Mouse (Mus musculus) cerebellum, adult (tissue): ENCODE data around the gene Hdgfl3.
"Not testable (repeated sequence)": the region's sequence is repeated elsewhere in the genome, so short reads cannot be mapped to it uniquely, and the experiment has no call there.

Experiments used
- ATAC-seq: cut with Nextera tagmentation; 2 replicates; pipeline ENCODE4 v1.9.2; 2017; ENCODE audit warnings: mild to moderate bottlenecking, moderate library complexity, mixed read lengths; ENCODE audit not compliant: insufficient number of reproducible peaks, low FRiP score, low TSS enrichment

Hdgfl3 gene

DNA sequence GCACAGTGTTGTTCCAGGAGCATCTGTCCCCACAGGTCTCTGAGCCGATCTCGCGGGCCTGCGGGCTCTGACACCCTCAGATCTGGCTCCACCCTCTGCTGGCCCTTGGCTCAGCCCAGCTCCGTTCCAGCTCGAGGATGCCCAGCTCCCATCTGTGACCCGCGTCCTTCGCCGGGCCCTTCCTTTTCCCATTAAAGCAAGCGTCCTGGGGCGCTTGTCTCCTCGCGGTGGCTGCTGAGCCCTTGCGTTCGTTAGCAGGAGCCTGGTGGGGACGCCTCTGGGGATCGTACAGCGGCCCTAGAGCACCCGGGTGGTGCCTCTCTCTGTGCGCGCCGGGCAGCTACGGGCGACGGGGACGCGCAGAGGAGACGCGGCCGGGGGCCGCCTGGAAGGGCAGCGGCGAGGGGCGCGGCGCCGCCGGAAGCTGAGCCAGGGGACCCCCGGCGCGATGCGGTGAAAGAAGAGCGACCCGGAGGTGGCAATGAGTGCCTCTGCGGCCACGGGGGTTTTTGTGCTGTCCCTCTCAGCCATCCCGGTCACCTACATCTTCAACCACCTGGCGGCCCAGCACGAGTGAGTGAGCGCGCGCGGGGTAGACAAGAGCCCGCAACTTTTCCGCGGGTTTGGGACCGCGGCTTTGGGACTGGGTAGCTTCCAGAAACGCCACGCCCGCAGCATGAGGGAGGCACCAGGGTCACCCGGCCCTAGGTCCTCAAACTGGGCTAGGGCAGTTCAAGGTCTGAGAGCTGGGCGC is 75.1 kb downstream of the Hdgfl3 start, which contains the start of gene Tm6sf1:
Gene Tm6sf1, plus strand, starts transcription at position 34 of the 754 bp plus-strand sequence.
- no peak for ATAC-seq

DNA sequence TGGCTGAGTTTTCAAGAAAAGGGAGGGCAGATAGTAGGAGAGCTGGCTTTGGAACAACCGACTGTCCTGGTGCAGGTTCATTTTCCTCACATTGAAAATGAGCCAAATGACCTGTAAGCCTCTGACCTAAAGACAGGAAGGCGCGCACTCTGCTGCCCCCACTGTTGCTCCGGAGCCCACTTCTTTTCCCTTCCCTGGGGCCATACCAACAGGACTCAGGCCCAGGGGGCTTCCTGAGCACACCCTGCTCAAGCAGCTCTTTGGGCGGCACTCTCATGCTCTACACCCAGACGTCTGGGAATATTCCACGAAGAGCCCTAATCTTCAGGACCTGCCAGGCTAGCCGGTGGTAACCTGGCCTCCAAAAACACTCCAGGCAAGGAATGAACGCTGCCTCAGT is 76.0 kb downstream of the Hdgfl3 start:
- ATAC-seq, result no peak

DNA sequence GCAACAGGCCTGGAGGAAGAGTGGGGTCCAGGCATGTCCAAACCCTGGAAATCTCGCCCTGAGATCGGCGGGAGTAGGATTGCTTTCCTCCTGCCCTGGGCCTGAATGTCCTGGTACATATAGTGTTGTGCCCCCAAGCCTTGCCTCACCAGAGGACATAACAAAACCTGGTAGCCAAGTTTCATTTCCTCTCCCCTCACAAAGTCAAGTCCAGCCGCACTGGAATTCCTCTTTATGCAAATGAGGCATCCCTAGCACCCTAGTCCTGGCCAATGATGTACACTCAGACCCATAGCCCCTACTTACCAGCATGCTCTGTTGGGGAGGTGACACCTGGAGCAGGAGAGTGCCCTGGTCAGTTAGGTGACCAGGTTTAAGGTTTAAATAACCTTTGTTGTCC is 78.1 kb downstream of the Hdgfl3 start:
- no peak for ATAC-seq

DNA sequence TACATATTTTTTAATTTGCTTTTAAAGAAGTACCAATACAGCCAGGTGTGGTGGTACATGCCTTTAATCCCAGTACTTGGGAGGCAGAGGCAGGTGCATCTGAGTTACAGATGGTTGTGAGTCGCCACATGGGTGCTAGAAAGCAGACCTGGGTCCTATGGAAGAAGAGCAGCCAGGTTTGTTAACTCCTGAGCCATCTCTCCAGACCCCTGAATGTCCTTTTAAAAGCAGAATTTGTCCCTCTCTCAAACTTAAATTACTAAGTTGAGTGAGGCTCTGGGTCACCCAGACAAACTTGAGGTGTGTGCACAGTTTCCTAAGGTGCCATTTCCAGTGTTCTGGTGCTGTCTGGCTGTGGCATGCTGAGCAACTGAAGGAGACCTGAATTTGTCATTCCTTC is 78.6 kb downstream of the Hdgfl3 start, which contains the start of gene Gm10160:
Gene Gm10160, minus strand, starts transcription at position 101 of the 400 bp plus-strand sequence.
- no peak for ATAC-seq

DNA sequence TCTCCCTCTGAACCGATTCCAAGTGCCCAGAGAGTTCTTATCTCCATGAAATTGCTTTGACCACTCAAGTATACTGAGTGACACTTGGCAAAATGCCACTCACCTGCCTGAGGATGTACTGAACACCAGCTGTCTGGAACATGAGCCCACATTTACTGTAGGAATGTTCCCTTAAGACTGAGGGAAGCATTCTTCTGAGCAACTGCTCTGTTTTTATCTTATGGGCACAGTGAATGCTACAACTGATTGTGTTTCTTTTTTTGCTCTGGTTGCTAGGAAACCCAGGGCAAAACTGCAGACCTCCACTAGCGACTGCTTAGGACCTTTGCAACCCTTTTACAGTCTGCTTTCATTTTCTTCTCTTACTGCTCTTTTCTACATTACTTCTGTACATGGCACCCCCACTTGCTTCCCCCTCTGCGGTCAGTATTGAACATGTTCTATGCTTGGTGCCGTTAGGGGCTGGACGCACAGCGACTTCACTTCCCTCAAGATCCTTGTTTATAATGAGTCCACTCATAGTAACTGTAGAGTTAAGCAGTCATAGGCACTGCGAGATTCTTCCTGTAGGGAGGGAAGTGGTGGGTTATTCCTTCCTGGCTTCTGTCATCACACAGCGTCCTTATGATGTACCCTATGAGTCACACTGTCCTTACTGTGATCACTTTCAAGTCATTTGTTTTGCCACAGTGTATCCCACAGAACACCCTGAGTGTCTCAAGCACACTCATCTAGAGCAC is 79.5 kb downstream of the Hdgfl3 start:
- no peak for ATAC-seq

DNA sequence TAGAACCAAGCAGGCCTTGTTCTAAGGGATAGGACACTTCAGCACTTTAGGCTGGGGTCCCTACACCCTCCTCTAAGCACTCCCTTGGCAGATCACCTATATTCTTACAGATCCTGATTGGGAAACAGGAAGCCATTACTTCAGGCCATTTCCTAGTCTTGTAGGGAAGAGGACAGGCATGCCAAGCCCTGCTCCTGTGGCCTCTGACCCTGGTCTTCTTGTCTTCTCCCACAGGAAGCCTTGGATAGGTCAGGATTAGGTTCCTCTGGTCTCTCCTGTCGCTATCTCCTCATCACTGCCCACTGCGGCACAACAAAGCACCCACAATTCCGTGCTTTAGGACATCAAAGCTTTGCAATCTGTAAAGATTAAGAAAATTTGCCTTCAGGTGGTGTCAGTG is 82.6 kb downstream of the Hdgfl3 start:
- no peak for ATAC-seq

DNA sequence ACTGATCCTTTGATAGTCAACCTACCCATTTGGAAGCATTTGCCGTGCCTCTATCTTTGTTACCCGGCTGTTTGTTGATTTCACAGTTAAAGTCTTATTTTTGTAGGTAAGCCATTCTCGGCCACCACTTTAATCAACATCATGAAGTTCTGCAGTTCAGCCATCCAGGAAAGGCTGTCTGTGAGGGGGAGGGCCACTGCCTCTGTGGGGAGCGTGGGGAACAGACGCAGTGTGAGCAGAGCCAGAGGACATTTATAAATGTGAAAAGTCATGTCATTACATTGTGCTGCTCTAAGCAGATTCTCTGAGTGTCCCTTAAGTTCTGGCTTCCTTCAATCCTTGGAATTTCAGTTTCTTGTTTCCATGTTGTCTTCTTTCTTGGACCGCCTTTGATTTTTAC is 84.1 kb downstream of the Hdgfl3 start:
- ATAC-seq, result no peak

DNA sequence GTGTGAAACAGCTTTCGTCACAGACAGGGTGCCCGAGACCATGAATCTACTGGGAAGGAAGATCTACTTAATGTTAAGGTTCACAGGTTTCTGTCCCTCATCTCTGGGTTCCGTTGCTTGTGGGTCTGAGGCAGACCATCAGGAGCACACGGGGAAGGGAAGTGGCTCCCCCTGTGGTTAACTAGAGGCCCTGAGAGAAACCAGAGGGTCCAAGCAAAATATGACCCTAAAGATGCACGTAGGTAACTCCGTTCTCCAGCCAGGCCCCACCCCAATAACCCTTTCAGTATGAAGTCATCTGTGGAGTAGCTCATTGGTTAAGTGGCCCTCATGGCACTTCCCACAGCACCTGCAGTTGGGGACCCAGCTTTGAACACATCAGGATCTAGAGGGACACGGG is 84.6 kb downstream of the Hdgfl3 start:
- no peak for ATAC-seq

DNA sequence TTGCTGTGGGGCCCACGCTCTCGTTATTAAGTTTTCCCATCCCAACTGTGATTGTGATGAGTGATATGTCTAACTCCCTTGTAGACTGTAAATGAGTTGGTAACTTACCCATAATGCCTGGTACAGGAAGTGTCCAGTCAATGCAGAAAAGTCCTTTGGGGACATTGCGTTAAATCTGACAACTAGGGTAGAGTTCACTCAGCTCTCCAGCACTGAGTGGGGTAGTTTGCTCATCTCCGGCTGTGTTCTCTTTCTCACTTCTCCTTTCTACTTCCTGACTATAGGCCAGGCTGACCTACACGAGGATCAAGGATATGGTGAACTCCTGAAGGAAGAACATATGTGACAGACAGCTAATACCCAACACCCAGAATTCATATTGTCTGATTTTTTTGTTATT is 85.1 kb downstream of the Hdgfl3 start:
- ATAC-seq, result no peak

DNA sequence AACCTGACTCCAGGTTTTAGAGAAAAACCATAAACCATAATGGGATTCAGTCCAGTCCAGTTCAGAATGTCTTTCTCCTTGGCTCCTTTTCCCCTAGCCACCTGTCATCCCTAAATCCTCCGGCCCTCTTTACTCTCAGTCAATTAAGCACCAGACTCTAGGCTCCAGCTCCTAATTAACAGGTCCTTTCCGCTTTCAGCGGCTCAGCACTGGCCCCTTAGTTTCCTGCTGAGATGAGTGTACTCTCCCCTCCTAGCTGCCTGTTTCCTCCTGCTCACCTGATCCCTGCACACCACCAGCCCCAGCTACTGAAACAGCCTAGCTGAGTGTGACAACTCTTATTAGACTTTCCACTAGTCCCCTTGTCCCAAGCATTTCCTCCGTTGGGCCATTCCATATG is 86.5 kb downstream of the Hdgfl3 start:
- ATAC-seq, result peak; percentile 64; the same call in 1 of the 2 replicates

DNA sequence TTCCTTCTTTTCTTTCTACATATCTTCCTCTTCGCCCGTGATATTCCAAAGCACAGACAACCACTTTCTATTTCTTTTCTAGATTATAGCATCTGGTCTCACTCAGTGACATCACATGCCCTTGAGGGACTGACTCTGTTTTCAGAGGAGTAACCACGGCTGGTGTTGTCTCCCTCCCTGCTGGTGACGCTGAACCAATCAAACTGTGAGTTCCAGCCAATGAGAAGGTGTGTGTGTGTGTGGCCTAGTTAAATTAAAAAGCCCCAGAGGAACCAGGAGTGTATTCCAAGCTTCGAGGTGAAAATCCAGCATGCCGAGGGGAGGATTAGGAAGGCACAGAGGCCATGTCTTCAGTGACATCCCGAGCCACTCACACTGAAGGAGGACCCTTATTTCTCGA is 87.3 kb downstream of the Hdgfl3 start:
- ATAC-seq, result no peak

DNA sequence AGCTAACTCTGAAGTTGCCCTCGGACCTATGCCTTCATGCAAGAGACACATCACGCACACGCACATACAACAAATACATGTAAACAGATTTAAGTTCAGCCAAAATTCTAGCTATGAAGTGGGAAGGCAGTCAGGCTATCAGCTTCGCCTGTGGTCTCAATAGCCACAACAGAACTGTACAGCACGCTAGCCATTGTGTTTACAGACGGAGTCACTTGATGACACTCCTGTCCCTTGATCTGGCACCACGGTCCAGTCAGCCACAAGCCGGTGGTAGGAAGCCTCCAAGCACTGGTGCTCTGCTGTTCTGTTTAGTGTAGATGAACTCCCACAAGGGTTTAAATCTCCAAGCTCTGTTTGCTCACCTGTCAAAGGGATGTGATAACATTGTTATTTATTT is 88.3 kb downstream of the Hdgfl3 start:
- no peak for ATAC-seq

DNA sequence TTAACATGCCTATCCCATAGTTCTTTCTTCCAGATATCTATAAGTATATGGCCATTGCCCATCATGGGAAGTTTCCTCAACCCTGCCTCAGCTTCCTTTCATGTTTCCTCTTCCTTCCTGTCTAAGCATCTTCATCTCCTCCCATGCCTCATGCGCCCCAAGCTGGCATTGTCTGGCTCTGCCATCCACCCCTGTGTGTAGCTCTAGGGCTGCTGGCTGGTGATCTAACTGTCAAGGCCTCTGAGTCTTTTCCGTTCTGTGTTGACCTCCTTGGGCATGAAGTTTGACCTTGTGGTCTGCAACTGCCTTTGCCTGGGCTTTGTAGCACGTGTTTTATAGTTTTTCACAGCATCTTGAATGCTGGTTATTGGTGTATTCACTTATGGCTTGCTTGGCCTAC is 89.0 kb downstream of the Hdgfl3 start:
- ATAC-seq, result no peak

DNA sequence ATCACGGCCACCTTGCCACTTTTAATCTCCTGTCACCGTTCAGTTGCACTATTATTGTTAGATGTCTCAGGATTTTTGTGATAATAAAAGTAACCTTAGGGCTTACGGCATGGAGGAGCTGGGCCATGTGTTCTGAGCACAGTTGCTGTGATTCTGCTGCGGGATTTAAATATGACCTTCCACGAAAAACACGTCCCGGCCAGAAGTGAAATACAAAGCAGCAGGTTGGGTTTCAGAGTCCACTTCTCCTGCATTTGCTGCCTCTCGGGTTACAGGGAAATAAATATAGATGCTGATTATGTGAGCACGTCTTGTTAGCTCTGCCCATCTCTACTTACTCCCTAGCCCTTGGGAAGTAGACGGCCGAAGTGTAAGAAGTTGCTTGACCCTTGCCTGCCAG is 89.5 kb downstream of the Hdgfl3 start:
- no peak for ATAC-seq

DNA sequence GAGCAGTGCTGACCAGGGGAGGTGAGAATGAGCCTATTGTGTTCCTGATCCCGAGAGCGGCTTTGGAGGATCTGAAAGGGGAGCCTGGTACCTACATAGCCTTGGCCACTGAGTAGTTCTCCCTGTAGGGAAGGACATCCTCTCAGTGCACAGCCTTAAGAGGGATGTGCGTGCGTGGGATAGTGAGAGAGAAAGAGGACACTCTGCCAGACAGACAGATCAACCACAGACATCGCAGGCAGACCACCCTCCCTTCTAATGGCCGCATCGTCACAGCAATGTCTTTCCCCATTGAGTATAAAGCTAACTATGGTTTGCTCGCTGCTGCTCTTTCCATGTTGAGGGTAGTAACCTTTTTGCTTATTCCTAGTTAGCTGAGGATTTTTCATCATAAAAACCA is 90.4 kb downstream of the Hdgfl3 start:
- no peak for ATAC-seq

DNA sequence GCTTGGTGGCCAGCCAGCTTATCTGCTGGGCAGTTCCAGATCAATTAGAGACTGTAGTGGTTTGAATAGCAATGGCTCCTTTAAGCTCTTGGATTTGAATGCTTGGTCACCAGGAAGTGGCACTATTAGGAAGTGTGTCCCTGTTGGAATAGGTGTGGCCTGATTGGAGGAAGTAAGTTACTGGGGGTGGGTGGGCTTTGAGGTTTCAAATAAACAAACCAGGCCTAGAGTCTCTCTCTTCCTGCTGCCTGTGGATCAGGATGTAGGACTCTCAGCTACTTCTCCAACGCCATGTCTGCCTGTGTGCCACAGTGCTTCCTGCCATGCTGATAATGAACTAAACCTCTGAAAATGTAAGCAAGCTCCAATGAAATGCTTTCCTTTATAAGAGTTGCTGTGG is 91.3 kb downstream of the Hdgfl3 start:
- ATAC-seq, result no peak

DNA sequence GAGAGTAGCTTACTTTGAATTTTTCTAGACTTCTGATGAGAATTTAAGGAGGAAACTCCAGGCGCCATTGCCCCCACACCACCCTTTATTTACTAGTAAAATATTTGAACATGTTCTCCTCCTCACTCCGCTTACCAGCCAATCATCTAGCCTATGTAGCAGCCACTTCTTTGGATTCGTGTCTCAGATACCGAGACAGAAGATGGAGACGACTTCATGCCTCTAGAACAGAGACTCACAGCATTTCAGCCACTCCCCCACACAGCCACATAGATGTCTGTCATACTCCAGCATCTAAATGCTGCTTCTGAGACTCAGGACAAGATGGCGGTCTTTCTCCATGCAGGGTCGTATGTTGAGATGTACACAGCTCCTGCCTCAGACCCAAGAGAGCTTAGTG is 92.1 kb downstream of the Hdgfl3 start:
- no peak for ATAC-seq

DNA sequence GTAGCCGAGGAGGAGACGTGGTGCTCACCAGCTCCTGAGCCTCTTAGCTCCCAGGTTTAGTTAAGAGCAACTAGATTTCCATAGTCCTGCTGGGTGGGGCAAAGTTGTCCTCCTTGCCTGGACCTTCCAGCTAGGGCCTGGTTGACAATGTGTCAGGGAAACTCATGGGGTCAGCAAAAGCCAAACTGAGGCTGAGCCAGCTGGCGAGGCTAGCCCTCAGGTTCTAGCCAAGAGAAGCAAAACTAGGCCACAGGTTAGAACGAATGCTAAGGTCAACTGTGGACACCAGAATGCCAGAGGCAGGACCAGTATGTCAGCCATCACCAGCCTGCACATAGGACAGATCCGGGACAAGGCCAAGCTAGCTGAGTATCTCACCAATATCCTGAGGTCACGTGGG is 92.8 kb downstream of the Hdgfl3 start:
- ATAC-seq, result no peak

DNA sequence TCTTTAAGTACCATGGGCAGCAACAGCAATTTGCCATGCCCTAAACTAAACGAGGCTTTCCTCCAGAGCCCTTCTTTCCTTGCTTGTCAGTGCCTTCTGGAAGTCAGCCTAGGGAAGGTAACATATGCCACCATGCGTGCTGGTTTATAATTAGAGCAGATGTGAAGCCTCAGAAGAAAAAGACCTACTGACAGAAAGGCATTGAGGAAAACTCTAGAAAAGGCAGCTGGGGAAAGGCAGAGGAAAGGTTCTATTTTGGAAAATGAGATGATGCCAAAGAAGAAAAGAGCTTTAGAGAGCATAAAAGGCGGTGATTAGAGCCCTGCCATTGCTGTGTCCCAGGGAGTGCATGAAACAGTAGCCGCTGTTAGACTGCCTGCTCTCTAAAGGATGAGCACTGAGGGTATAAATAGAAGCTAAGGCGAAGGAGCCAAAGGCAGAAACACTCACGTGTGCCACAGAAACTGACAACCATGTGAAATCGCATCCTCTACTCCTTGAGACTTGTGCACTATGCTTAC is 93.6 kb downstream of the Hdgfl3 start:
- ATAC-seq, result no peak

DNA sequence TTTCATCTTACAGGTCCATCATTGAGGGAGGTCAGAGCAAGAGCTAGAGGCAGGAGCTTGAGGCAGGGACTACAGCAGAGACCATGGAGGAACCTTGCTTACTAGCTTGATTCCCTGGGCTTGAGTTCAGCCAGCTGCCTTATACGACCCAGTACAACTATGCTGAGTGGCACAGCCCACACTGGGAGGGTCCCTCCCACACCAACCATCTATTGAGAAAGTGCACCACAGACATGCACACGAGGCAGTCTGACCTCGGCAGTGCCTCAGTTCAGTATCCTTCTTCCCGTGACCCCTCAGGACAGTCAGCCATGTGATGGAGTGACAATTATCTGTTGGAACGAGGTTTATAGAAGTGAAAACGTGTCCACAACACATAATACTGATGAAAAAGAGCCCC is 94.5 kb downstream of the Hdgfl3 start:
- no peak for ATAC-seq

DNA sequence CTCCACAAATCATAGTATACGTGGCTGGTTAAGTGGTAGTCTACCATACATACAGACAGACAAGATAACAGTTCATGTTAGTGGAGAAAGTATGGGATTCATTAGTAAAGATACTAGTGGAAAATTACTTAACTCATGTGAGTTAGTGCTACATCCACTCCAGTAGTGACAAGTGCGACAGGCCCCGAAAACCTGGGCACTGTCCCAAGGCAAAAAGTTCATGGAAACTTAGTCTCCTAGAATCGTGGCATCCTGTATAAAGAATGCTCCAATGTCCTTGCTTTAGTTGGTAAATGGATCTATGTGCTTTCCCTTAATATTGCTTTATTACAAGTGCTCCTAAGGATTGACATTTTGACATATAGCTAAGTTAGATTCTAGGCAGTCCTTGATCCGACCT is 96.5 kb downstream of the Hdgfl3 start:
- not testable (repeated sequence) for ATAC-seq

DNA sequence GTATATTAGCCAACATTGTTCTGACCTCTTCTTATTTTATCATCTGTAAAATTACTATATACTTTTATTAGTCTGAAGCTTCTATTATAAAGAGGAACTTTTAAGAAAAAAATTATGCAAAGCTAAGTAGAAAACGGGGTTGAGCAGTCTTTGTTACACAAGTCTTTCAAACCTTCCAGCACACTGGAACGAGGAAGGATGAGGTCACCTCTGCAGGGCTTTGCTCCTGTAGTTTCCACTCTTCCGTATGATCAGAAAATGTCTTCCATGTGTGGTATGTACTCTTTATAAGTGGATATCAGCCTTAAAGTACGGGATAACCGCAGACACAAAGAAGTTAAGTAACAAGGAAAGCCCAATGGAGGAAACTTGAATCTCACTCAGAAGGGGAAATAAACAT is 98.8 kb downstream of the Hdgfl3 start:
- no peak for ATAC-seq
